7 mouse cellular contexts compared by ENCODE assay signal in genomic region chr8:70211726-70212111, GRCm38 (mm10). TPM values are rescaled to one million over a fixed set of nuclear protein-coding genes. Genes with fewer than 3 reads are reported as not detected.
DNase-seq lines count a peak whose midpoint lies in the region; ATAC-seq and TF ChIP-seq lines count a peak whose summit lies in the region.

No protein-coding gene starts in this region.

- 0 out of 2 replicates have a peak, but pooled peaks have one; percentile 20 for ATAC-seq in erythroid progenitor cell, adult 5-6 weeks (replicated peaks; ENCODE audit: low FRiP score, poor library complexity, severe bottlenecking)
- ATAC-seq in limb, embryonic 11.5 days (ENCODE audit: insufficient number of reproducible peaks, low FRiP score, low TSS enrichment, low read depth) = no peak
- ATAC-seq in neural tube, embryonic 13.5 days (ENCODE audit: low read depth) = no peak

- TF ChIP-seq POLR2A in bone marrow macrophage, adult 2 months (IDR thresholded peaks at IDR 0.05; ENCODE audit: borderline replicate concordance, low read depth, low read length) = no peak

- peaks cover 5% of the 10 kb centered on the region for H3K4me1 ChIP-seq in bone marrow macrophage, adult 2 months (ENCODE audit: control insufficient read depth, insufficient read depth, low read length)
- H3K4me1 ChIP-seq in limb, embryonic 11.5 days (ENCODE audit: control insufficient read depth, insufficient read depth, low read length) = 0 out of 2 replicates have a peak, but pooled peaks cover 2% of the 10 kb centered on the region
- H3K4me1 ChIP-seq in neural tube, embryonic 13.5 days (replicated peaks) = peaks cover 19% of the 10 kb centered on the region

- 3% methylated on average over 31 of the region's 31 CpGs for WGBS in limb, embryonic 11.5 days
- WGBS in neural tube, embryonic 13.5 days = 2% methylated on average over 31 of the region's 31 CpGs

- no peaks in the 10 kb centered on the region for H3K36me3 ChIP-seq in limb, embryonic 11.5 days (ENCODE audit: control insufficient read depth, insufficient read depth, low read length)
- no peaks in the 10 kb centered on the region for H3K36me3 ChIP-seq in neural tube, embryonic 13.5 days

- H3K4me2 ChIP-seq in limb, embryonic 11.5 days (ENCODE audit: low read depth, severe bottlenecking) = peak overlapping the region; percentile 99
- H3K4me2 ChIP-seq in neural tube, embryonic 13.5 days = peak overlapping the region; percentile 96

- peak overlapping the region; percentile 91 for H3K4me3 ChIP-seq in left cerebral cortex, adult 2 months
- H3K4me3 ChIP-seq in bone marrow macrophage, adult 2 months (ENCODE audit: insufficient read depth, low read length) = peak overlapping the region; percentile 71
- peak overlapping the region; percentile 63 for H3K4me3 ChIP-seq in limb, embryonic 11.5 days (ENCODE audit: low read depth, low read length)
- H3K4me3 ChIP-seq in neural tube, embryonic 13.5 days = peak overlapping the region; percentile 74

- intact Hi-C loops in left cerebral cortex, adult 2 months (cut with DNase I) = loop anchor here (2.0 kb wide), 1 partner anchor 23 kb away; the partner anchor contains the start of genes Armc6 and Sugp2

- no peaks in the 10 kb centered on the region for H3K9me3 ChIP-seq in limb, embryonic 11.5 days (ENCODE audit: control insufficient read depth, low read length)
- no peaks in the 10 kb centered on the region for H3K9me3 ChIP-seq in neural tube, embryonic 13.5 days

- no peak for DNase-seq in left cerebral cortex, adult 2 months (ENCODE audit: extremely low spot score in 1 of 2, low spot score in 2 of 2)
- DNase-seq in left cerebral cortex, adult 11 months (ENCODE audit: low spot score) = no peak
- DNase-seq in limb, embryonic 11.5 days (ENCODE audit: low spot score) = no peak
- DNase-seq in urinary bladder, postnatal 10 days (ENCODE audit: low spot score) = no peak

- TF ChIP-seq CTCF in left cerebral cortex, adult 2 months (IDR thresholded peaks at IDR 0.05) = no peak
- TF ChIP-seq CTCF in bone marrow macrophage, adult 2 months (IDR thresholded peaks at IDR 0.05; ENCODE audit: low read depth, low read length) = no peak

- no peaks in the 10 kb centered on the region for H3K27me3 ChIP-seq in limb, embryonic 11.5 days (ENCODE audit: control insufficient read depth, insufficient read depth, low read length)
- H3K27me3 ChIP-seq in neural tube, embryonic 13.5 days = peaks cover 17% of the 10 kb centered on the region

- H3K9ac ChIP-seq in limb, embryonic 11.5 days (ENCODE audit: low read length) = peak overlapping the region; percentile 57; the same call in 1 of the 2 replicates
- H3K9ac ChIP-seq in neural tube, embryonic 13.5 days = peak overlapping the region; percentile 81

- peak overlapping the region; percentile 80 for H3K27ac ChIP-seq in left cerebral cortex, adult 2 months
- H3K27ac ChIP-seq in bone marrow macrophage, adult 2 months (ENCODE audit: insufficient read depth, low read depth, low read length) = no peak overlapping the region
- H3K27ac ChIP-seq in limb, embryonic 11.5 days (replicated peaks; ENCODE audit: low read depth, low read length) = no peak overlapping the region
- peak overlapping the region; percentile 76 for H3K27ac ChIP-seq in neural tube, embryonic 13.5 days (replicated peaks)

RNA-seq across cellular contexts. Expression of gene Slc25a42, which starts 0.4 kb away (rescaled TPM):
- total RNA-seq in left cerebral cortex, adult 2 months (2021) = 10 to 100 TPM; 39.0 to 45.4 TPM
- polyA plus RNA-seq in bone marrow macrophage, adult 2 months (2012; ENCODE audit: insufficient read depth, insufficient read length, missing spikeins) = 2.9 and 3.8 TPM in 2 replicates
- total RNA-seq in erythroid progenitor cell, adult 5-6 weeks (2015; ENCODE audit: low replicate concordance) = 30.6 and 35.3 TPM in 2 replicates
- total RNA-seq in erythroid progenitor cell, adult 5-6 weeks (2017; ENCODE audit: low replicate concordance) = 16.2 and 24.4 TPM in 2 replicates
- 2.1 and 2.4 TPM in 2 replicates for polyA plus RNA-seq in limb, embryonic 11.5 days (2014; fragmentation: Nextera tagmentation; extraction: Ambion mirVana)
- 5.5 and 6.4 TPM in 2 replicates for polyA plus RNA-seq in neural tube, embryonic 13.5 days (2015; fragmentation: Nextera tagmentation; extraction: Ambion mirVana)

RNA-seq across cellular contexts. Expression of gene Sugp2, which starts 22.3 kb away (rescaled TPM):
- total RNA-seq in left cerebral cortex, adult 2 months (2021) = 100 to 1,000 TPM; 116 to 117 TPM
- 24.3 and 26.5 TPM in 2 replicates for polyA plus RNA-seq in bone marrow macrophage, adult 2 months (2012; ENCODE audit: insufficient read depth, insufficient read length, missing spikeins)
- total RNA-seq in erythroid progenitor cell, adult 5-6 weeks (2015; ENCODE audit: low replicate concordance) = 36.8 and 49.0 TPM in 2 replicates
- 51.5 and 60.7 TPM in 2 replicates for total RNA-seq in erythroid progenitor cell, adult 5-6 weeks (2017; ENCODE audit: low replicate concordance)
- 34.3 and 41.0 TPM in 2 replicates for polyA plus RNA-seq in limb, embryonic 11.5 days (2014; fragmentation: Nextera tagmentation; extraction: Ambion mirVana)
- 64.8 and 72.5 TPM in 2 replicates for polyA plus RNA-seq in neural tube, embryonic 13.5 days (2015; fragmentation: Nextera tagmentation; extraction: Ambion mirVana)

RNA-seq across cellular contexts. Expression of gene Armc6, which starts 22.5 kb away (rescaled TPM):
- total RNA-seq in left cerebral cortex, adult 2 months (2021) = 10 to 100 TPM; 40.8 to 43.1 TPM
- 5.0 and 6.6 TPM in 2 replicates for polyA plus RNA-seq in bone marrow macrophage, adult 2 months (2012; ENCODE audit: insufficient read depth, insufficient read length, missing spikeins)
- total RNA-seq in erythroid progenitor cell, adult 5-6 weeks (2015; ENCODE audit: low replicate concordance) = 15.1 and 26.4 TPM in 2 replicates
- total RNA-seq in erythroid progenitor cell, adult 5-6 weeks (2017; ENCODE audit: low replicate concordance) = 5.1 TPM in 1 of 2 replicates, not detected in the other
- 19.8 and 20.1 TPM in 2 replicates for polyA plus RNA-seq in limb, embryonic 11.5 days (2014; fragmentation: Nextera tagmentation; extraction: Ambion mirVana)
- 81.9 and 85.7 TPM in 2 replicates for polyA plus RNA-seq in neural tube, embryonic 13.5 days (2015; fragmentation: Nextera tagmentation; extraction: Ambion mirVana)

RNA-seq across cellular contexts. Expression of gene Tmem161a, which starts 39.6 kb away (rescaled TPM):
- 10 to 100 TPM; 46.1 to 52.1 TPM for total RNA-seq in left cerebral cortex, adult 2 months (2021)
- 27.5 and 28.1 TPM in 2 replicates for polyA plus RNA-seq in bone marrow macrophage, adult 2 months (2012; ENCODE audit: insufficient read depth, insufficient read length, missing spikeins)
- 2.9 and 14.1 TPM in 2 replicates for total RNA-seq in erythroid progenitor cell, adult 5-6 weeks (2015; ENCODE audit: low replicate concordance)
- 4.9 and 6.5 TPM in 2 replicates for total RNA-seq in erythroid progenitor cell, adult 5-6 weeks (2017; ENCODE audit: low replicate concordance)
- polyA plus RNA-seq in limb, embryonic 11.5 days (2014; fragmentation: Nextera tagmentation; extraction: Ambion mirVana) = 43.5 and 46.9 TPM in 2 replicates
- 46.6 and 47.4 TPM in 2 replicates for polyA plus RNA-seq in neural tube, embryonic 13.5 days (2015; fragmentation: Nextera tagmentation; extraction: Ambion mirVana)

Comparison
In these comparisons a context has a peak if more than half of its experiments do, and no peak if none do; other contexts are left out.
1. H3K27ac ChIP-seq: peak in left cerebral cortex, adult 2 months (single experiment) and neural tube, embryonic 13.5 days (single experiment); none in bone marrow macrophage, adult 2 months (single experiment) and limb, embryonic 11.5 days (single experiment).
2. Peak in every context shown above with its lines, with median percentiles within 50 percentile points of each other: H3K4me3 ChIP-seq.